Mouse (Mus musculus): ENCODE results near the gene Cnnm1.

Gene Cnnm1

GRCm38 (mm10) chr19:43511621-43512620, 71.7 kb downstream of the Cnnm1 start:
- no peak for DNase-seq

GRCm38 (mm10) chr19:43513874-43514273, 73.6 kb downstream of the Cnnm1 start:
- no peak for DNase-seq

- DNase-seq, result no peak
These were observed 75.6 kb downstream of the Cnnm1 start for GRCm38 (mm10) chr19:43515668-43516396.

DNA sequence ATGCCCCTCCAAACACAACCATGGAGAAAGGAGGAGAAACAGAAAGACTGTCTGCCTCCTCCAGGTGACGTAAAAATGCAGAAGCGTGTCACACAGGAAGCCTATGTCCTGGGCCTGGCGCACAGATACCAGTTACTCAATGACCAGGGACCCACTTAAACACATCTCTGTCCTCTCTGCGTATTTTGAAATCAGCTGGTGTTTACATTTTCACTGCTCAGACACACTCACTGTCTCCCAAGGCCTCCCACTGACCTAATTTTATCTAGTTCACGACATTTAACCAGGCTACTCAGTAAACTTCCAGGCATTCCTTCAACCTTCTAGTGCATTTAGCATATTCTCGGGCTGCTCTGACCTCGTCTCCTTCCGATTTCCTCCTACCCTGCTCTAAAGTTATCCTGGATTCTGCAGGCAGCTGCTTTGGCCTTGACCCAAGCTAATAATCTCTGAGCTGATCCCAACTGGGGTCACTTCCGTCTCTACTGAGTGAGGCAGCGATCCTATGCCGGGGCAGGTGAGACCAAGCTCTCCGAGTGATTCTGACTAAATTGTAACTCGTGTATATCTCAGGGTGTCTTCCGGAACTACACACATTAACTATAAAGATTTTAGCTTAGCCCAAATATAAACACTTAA, 76.3 kb downstream of the Cnnm1 start:
- DNase-seq, result no peak

DNA sequence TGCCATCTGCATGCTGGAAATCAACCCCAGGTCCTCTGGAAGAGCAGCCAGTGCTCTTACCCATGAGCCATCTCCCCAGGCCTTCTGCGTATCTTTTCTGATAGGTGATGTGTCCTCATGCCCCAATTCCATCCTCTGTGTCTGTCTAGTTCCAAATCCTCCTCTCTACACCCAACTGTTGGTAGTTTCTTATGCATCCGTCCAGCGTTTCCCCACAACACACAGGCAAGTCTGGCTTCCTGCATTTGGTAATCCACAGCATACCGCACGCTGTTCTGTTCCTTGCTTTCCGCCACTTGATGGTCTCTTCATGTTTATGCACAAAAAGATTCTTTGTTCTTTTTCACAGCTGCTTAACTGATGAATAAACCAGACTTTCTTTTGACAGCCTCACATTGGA, 77.1 kb downstream of the Cnnm1 start:
- no peak for DNase-seq

DNA sequence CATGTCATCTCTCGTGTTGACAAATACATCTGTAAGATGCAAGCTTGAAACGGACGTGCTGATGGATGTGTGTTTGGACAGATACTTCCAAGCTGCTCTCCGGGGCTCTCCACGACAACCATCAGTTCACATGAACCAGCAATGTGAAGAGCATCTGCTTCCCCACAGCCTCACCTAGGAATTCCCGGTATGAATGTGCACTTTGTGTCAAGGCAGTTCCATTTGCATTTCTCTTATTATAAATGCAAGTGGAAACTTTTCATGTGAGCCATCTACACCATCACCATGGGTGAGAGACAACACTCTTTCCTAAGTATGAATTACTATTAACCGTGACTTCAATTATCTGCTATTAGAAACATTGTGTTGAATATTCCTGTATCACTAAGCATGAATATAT, 77.6 kb downstream of the Cnnm1 start:
- no peak for DNase-seq

GRCm38 (mm10) chr19:43518261-43518660, 78.0 kb downstream of the Cnnm1 start:
- no peak for DNase-seq

DNA sequence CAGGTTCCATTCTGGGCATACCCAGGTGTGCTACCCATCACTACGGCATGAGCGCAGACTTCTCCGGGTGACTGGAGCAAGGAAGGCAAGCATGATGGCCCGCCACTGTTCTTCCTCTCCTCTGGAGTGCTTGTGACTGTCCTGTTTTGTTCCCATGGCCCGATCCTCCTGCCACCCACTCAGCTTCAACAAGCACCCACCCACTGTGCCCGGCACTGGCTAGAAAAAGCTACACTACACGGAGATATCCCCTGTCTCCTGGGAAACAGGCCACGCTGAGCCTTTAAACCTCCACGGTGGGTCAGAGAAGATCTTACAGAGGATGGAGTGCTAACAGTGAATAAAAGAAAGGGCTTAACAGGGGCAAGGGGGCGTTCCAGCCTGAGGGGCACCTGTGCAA, 79.0 kb downstream of the Cnnm1 start:
- DNase-seq, result no peak

GRCm38 (mm10) chr19:43520402-43520801, 80.2 kb downstream of the Cnnm1 start:
- no peak for DNase-seq

GRCm38 (mm10) chr19:43521362-43521761, 81.1 kb downstream of the Cnnm1 start:
- DNase-seq, result no peak

- DNase-seq, result no peak
These were observed 81.8 kb downstream of the Cnnm1 start for GRCm38 (mm10) chr19:43521996-43522395.

DNA sequence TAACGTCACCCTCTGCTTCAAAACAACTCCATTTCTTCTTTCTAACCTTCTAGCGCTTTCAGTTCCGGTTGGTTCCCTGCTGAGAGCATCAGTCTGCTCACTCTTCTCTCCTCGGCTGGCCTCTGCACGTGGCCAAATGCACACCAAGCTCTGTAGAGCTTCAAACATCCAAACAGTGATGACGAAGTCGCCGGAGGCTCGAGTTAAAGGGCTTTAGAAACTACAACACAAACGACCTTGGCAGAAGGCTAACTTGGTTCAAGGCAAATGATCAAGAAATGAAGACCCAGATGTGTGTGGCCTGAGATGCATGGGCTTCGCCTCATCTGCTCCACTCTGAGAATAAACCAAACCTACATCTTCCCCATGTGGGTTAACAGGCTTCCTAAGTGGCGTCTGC, 83.3 kb downstream of the Cnnm1 start:
- DNase-seq, result peak; percentile 38 to 55

GRCm38 (mm10) chr19:43524187-43525103, 84.2 kb downstream of the Cnnm1 start, which contains the start of gene Got1:
TSS of gene Got1 (minus strand) at chr19:43524605.
- DNase-seq, result peak; percentile 96 to 97

GRCm38 (mm10) chr19:43525104-43525482, 84.9 kb downstream of the Cnnm1 start:
- peak in 1 of 2 experiments; percentile 82 for DNase-seq

DNA sequence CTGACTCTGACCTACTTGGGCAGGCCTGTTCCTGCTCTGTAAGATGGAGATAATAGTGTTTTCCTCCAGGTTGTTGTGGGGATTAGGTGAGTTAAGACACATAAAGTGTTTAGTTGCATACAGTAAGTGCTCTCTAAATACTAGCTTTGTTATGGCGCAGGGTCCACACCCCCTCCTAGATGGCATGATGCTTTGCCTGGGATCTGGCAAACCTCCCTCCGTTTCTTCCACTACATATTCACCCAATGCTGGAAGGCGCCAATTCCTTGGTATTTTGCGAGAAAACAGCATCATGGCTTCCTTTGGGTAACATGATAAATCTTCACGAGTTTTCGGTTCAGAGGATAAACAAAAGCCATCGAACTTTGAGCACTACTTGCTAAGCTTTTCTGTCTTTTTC, 85.3 kb downstream of the Cnnm1 start:
- DNase-seq, result no peak

- no peak for DNase-seq
These were observed 85.8 kb downstream of the Cnnm1 start for GRCm38 (mm10) chr19:43526025-43526424.

DNA sequence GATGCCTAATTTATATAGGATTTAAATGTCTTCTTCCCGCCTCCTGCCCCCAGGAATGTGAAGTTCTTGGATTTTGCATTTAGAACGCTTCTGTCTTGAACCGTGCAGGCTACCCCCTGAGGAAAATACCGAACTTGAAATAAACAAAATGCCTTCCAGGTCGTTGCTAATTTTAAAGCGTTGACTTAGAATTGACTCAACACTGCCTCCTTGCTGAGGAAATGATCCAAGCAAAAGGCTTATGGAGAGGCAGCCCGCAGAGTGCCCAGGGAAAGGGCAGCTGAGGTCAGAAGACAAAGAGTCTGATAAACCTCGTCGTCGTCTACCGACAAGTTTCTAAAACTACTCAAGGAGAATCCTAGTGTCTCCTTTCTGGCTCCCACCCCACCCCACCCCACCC, 86.9 kb downstream of the Cnnm1 start:
- DNase-seq, result peak in 1 of 2 experiments; percentile 39

DNA sequence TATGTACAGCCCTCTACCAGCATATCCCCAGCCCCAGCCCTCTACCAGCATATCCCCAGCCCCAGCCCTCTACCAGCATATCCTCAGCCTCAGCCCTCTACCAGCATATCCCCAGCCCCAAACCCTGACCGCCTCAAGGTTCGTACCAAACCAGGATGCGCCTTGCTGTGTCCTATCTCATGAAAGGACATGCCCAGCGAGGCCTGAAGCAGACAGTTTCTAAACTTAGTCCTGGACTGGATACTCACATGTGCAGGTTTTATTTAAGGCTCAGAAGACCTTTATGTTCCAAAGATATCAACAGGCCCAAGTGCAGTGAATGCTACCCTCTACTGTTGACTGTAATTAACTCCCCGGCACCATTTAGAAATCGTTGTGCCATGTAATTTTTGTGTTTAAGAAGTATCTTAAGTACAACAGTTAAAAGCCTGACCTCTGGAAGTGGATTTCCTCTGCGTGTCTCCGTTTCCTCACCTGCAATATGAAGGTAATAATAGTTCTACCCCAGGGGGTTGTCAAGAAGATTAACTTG, 87.9 kb downstream of the Cnnm1 start:
- no peak for DNase-seq

GRCm38 (mm10) chr19:43530197-43530770, 90.0 kb downstream of the Cnnm1 start:
- peak; percentile 65 to 78 for DNase-seq

GRCm38 (mm10) chr19:43530921-43531320, 90.7 kb downstream of the Cnnm1 start:
- no peak for DNase-seq

DNA sequence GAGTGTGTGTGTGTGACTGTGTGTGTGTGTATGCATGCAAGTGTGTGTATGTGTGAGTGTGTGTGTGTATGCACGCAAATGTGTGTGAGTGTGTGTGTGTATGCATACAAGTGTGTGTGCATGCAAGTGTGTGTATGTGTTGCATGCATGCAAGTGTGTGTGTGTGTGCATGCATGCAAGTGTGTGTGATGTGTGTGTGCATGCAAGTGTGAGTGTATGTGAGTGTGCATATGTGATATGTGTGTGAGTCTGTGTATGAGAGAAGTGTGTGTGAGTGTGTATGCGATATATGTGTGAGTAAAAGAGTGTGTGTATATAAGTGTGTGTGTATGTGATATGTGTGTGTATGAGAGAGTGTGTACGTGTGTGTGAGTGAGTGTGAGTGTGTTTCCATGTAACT, 95.1 kb downstream of the Cnnm1 start:
- no peak for DNase-seq

Data from cerebellum, postnatal 25 days (tissue).